Mouse (Mus musculus) gastrocnemius, postnatal 25 days (tissue): ENCODE data around the gene Zfp580. TPM values are rescaled to one million over a fixed set of nuclear protein-coding genes. Genes with fewer than 3 reads are reported as not detected.

Experiments used
- DNase-seq: peaks from one replicate; pipeline ENCODE4 v3.0.0; 2022
- total RNA-seq, 2 experiments: library from RNA; stranded (reverse); gene quantifications; 1 replicate in 1 of 2; 2 replicates in 1 of 2; pipeline ENCODE4 v1.2.3; 2021

The Zfp580 gene
- total RNA-seq, 2 experiments from 2014 or later, result 2.9 to 3.2 TPM

- DNase-seq, result no peak
Measured at GRCm38 (mm10) chr7:5035628-5036027, 15.7 kb upstream of the Zfp580 start.

GRCm38 (mm10) chr7:5036136-5036535, 15.2 kb upstream of the Zfp580 start:
- DNase-seq, result no peak

- DNase-seq, result no peak
Measured at GRCm38 (mm10) chr7:5037026-5037425, 14.3 kb upstream of the Zfp580 start.

GRCm38 (mm10) chr7:5037467-5037866, 13.9 kb upstream of the Zfp580 start:
- DNase-seq, result no peak

GRCm38 (mm10) chr7:5038109-5038732, 13.1 kb upstream of the Zfp580 start, which contains the start of gene Zfp784:
TSS of gene Zfp784 (minus strand) at chr7:5038446.
- DNase-seq, result peak; percentile 92

- no peak for DNase-seq
Measured at GRCm38 (mm10) chr7:5038940-5039339, 12.4 kb upstream of the Zfp580 start.

GRCm38 (mm10) chr7:5044981-5045380, 6.4 kb upstream of the Zfp580 start:
- DNase-seq, result no peak

- DNase-seq, result no peak
Measured at GRCm38 (mm10) chr7:5046112-5046511, 5.2 kb upstream of the Zfp580 start.

- DNase-seq, result no peak
Measured at GRCm38 (mm10) chr7:5047313-5047712, 4.0 kb upstream of the Zfp580 start.

- no peak for DNase-seq
Measured at GRCm38 (mm10) chr7:5052438-5052837, 1.1 kb downstream of the Zfp580 start.

- DNase-seq, result no peak
Measured at GRCm38 (mm10) chr7:5052931-5053343, 1.6 kb downstream of the Zfp580 start.

GRCm38 (mm10) chr7:5053456-5054179, 2.3 kb downstream of the Zfp580 start:
- DNase-seq, result no peak

GRCm38 (mm10) chr7:5056651-5057263, 5.4 kb downstream of the Zfp580 start:
- DNase-seq, result no peak

- no peak for DNase-seq
Measured at GRCm38 (mm10) chr7:5057381-5057780, 6.0 kb downstream of the Zfp580 start.

GRCm38 (mm10) chr7:5057804-5058203, 6.5 kb downstream of the Zfp580 start:
- no peak for DNase-seq

GRCm38 (mm10) chr7:5058631-5059030, 7.3 kb downstream of the Zfp580 start:
- no peak for DNase-seq

- no peak for DNase-seq
Measured at GRCm38 (mm10) chr7:5059421-5059820, 8.1 kb downstream of the Zfp580 start.

GRCm38 (mm10) chr7:5060239-5060731, 8.9 kb downstream of the Zfp580 start:
- peak; percentile 60 for DNase-seq

- DNase-seq, result peak; percentile 95
Measured at GRCm38 (mm10) chr7:5060944-5061773, 9.8 kb downstream of the Zfp580 start.

- peak; percentile 94 for DNase-seq
Measured at GRCm38 (mm10) chr7:5061774-5062359, 10.5 kb downstream of the Zfp580 start, which contains the start of gene U2af2. TSS of gene U2af2 (plus strand) at chr7:5062143.

GRCm38 (mm10) chr7:5062360-5063001, 11.1 kb downstream of the Zfp580 start:
- no peak for DNase-seq
